Mouse (Mus musculus) erythroblast, embryonic 14.5 days (primary cell): ENCODE measurements around the gene Wls.

Experiments
- GATA1 ChIP-seq: IDR thresholded peaks from 2 replicates; pipeline ENCODE4 v1.6.1; 2012; ENCODE audit warnings: low read length, inconsistent platforms, mixed read lengths
- TAL1 ChIP-seq: IDR thresholded peaks from 3 replicates; pipeline ENCODE4 v1.6.1; 2012; ENCODE audit warnings: low read length, inconsistent platforms, mixed read lengths

- TF ChIP-seq GATA1, result no peak
- no peak for TF ChIP-seq TAL1
These were observed 7.9 kb upstream of the Wls start for GRCm38 (mm10) chr3:159831535-159831934.
